Mouse (Mus musculus) cortical plate, adult 2 months (tissue): ENCODE results near the gene Tsen34.

Source experiments
- CTCF ChIP-seq: fragments of 200-500 bp; IDR thresholded peaks from 2 replicates; pipeline ENCODE4 v1.5.1; 2011; ENCODE audit warnings: mild to moderate bottlenecking, control low read depth, low read length; ENCODE audit not compliant: insufficient read depth; ENCODE audit errors: extremely low read depth
- POLR2A ChIP-seq: fragments of 200-500 bp; IDR thresholded peaks from 2 replicates; pipeline ENCODE4 v1.6.1; 2011; ENCODE audit warnings: mild to moderate bottlenecking, low read length, control low read depth; ENCODE audit not compliant: insufficient read depth; ENCODE audit errors: extremely low read depth

- no peak for TF ChIP-seq CTCF
- TF ChIP-seq POLR2A = no peak
Measured at GRCm38 (mm10) chr7:3709000-3709399, 16.3 kb downstream of the Tsen34 start.
